Mouse (Mus musculus) lung, adult 2 months (tissue): ENCODE results near the gene Cuta.

Experiments
- CTCF ChIP-seq: fragments of 200-500 bp; IDR thresholded peaks from 2 replicates; pipeline ENCODE4 v1.5.1; 2011; ENCODE audit warnings: mild to moderate bottlenecking, low read length, control low read depth; ENCODE audit not compliant: insufficient read depth
- POLR2A ChIP-seq: fragments of 200-500 bp; IDR thresholded peaks from 2 replicates; pipeline ENCODE4 v1.6.1; 2011; ENCODE audit warnings: low read depth, mild to moderate bottlenecking, control low read depth, low read length, borderline replicate concordance; ENCODE audit errors: extremely low read depth

DNA sequence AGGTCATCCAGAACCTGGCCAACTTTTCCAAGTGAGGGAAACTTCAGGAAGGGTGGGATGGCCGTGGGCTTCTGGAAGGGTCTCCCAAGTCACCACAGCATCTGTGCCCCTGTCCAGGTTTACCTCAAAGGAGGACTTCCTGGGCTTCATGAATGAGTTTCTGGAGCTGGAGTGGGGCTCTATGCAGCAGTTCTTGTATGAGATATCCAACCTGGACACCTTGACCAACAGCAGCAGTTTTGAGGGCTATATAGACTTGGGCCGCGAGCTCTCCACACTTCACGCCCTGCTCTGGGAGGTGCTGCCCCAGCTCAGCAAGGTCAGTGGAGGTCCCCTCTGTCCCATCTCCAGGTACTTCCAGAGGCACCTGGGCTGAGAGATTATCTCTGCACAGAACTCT lies 20.4 kb upstream of the Cuta start:
- no peak for TF ChIP-seq CTCF
- no peak for TF ChIP-seq POLR2A
